Mouse (Mus musculus) kidney, adult 2 months (tissue): ENCODE results near the gene Olfr613. TPM values are rescaled to one million over a fixed set of nuclear protein-coding genes. Genes with fewer than 3 reads are reported as not detected.

Experiments
- DNase-seq: peaks from one replicate; pipeline ENCODE4 v3.0.0; 2021
- H3K27ac ChIP-seq: fragments of 200-500 bp; 2 replicates; pipeline ENCODE4 v1.5.1; 2012; ENCODE audit warnings: low read depth, low read length, control low read depth, inconsistent platforms; ENCODE audit not compliant: insufficient read depth
- H3K27me3 ChIP-seq: fragments of 200-500 bp; replicated peaks from 2 replicates; pipeline ENCODE4 v1.6.1; 2012; ENCODE audit warnings: mild to moderate bottlenecking, moderate library complexity, low read length, inconsistent platforms; ENCODE audit not compliant: control insufficient read depth, insufficient read depth
- H3K36me3 ChIP-seq: fragments of 200-500 bp; 2 replicates; pipeline ENCODE4 v1.6.1; 2012; ENCODE audit warnings: mild to moderate bottlenecking, moderate library complexity, low read length, inconsistent platforms; ENCODE audit not compliant: control insufficient read depth, insufficient read depth
- H3K4me1 ChIP-seq: fragments of 200-500 bp; 2 replicates; pipeline ENCODE4 v1.6.1; 2011; ENCODE audit warnings: low read length; ENCODE audit not compliant: control insufficient read depth, insufficient read depth
- H3K4me3 ChIP-seq: fragments of 200-500 bp; 2 replicates; pipeline ENCODE4 v1.5.1; 2011; ENCODE audit warnings: mild to moderate bottlenecking, low read depth, low read length, control low read depth; ENCODE audit not compliant: insufficient read depth
- CTCF ChIP-seq: fragments of 200-500 bp; conservative IDR thresholded peaks from 2 replicates; pipeline ENCODE4 v1.5.1; 2011; ENCODE audit warnings: low read depth, mild to moderate bottlenecking, control low read depth, low read length, moderate library complexity, mixed read lengths; ENCODE audit not compliant: insufficient read depth, insufficient read length
- POLR2A ChIP-seq: fragments of 200-500 bp; IDR thresholded peaks from one replicate; pipeline ENCODE4 v1.6.1; 2011; ENCODE audit warnings: low read depth, low read length, control low read depth
- WGBS: fragments of 180-500 bp; shearing (Covaris S2); methylation state at CpG from one replicate; pipeline ENCODE4 v1.1.7; 2018; 5-methylcytosine and 5-hydroxymethylcytosine counted together
- polyA plus RNA-seq: library from polyadenylated mRNA; depleted of rRNA; stranded (reverse); fragments of >200 nt; gene quantifications from 2 replicates; pipeline ENCODE4 v1.2.3, GENCODE M21; 2012; rRNA removed

Gene Olfr613
- polyA plus RNA-seq, 1 experiment, result not detected

- Histone ChIP-seq H3K27ac (no peak within 1 kb of the TSS), H3K4me3 (no peak within 1 kb of the TSS), H3K4me1 (no peaks in the 10 kb centered on the region), H3K27me3 (no peaks in the 10 kb centered on the region), H3K36me3 (no peaks in the 10 kb centered on the region)
- DNase-seq, result no peak
- no peak for TF ChIP-seq CTCF
- no peak for TF ChIP-seq POLR2A
- WGBS, result 44% methylated on average over 2 of the region's 2 CpGs
These were observed 41.9 kb downstream of the Olfr613 start, which contains the start of gene Olfr618 for GRCm38 (mm10) chr7:103589803-103590202. Gene Olfr618, plus strand, starts transcription at chr7:103590103.

GRCm38 (mm10) chr7:103600275-103600674 lies 52.4 kb downstream of the Olfr613 start, which contains the start of gene Olfr619:
Gene Olfr619, plus strand, starts transcription at chr7:103600575.
- no peak for DNase-seq
- Histone ChIP-seq H3K4me3 (no peak within 1 kb of the TSS), H3K36me3 (no peaks in the 10 kb centered on the region), H3K27me3 (no peaks in the 10 kb centered on the region), H3K27ac (no peak within 1 kb of the TSS), H3K4me1 (no peaks in the 10 kb centered on the region)
- no peak for TF ChIP-seq POLR2A
- no peak for TF ChIP-seq CTCF

Other genes starting within 250 kb of the Olfr613 start
- not detected in 2 replicates for gene Olfr596, start 242.4 kb upstream of the Olfr613 start, polyA plus RNA-seq
- not detected in 2 replicates for gene Olfr597, start 231.8 kb upstream of the Olfr613 start, polyA plus RNA-seq
- not detected in 2 replicates for gene Olfr598, start 224.5 kb upstream of the Olfr613 start, polyA plus RNA-seq
- not detected in 2 replicates for gene Olfr599, start 212.2 kb upstream of the Olfr613 start, polyA plus RNA-seq
- gene Olfr600, start 198.4 kb upstream of the Olfr613 start, polyA plus RNA-seq, result not detected in 2 replicates
- gene Olfr601, start 185.4 kb upstream of the Olfr613 start, polyA plus RNA-seq, result not detected in 2 replicates
- gene Olfr603, start 161.9 kb upstream of the Olfr613 start, polyA plus RNA-seq, result not detected in 2 replicates
- gene Usp17lc, start 133.0 kb upstream of the Olfr613 start, polyA plus RNA-seq, result not detected in 2 replicates
- not detected in 2 replicates for gene Olfr605, start 102.6 kb upstream of the Olfr613 start, polyA plus RNA-seq
- gene Olfr606, start 99.0 kb upstream of the Olfr613 start, polyA plus RNA-seq, result not detected in 2 replicates
- not detected in 2 replicates for gene Olfr607, start 83.9 kb upstream of the Olfr613 start, polyA plus RNA-seq
- not detected in 2 replicates for gene Olfr608, start 78.2 kb upstream of the Olfr613 start, polyA plus RNA-seq
- not detected in 2 replicates for gene Olfr609, start 50.0 kb upstream of the Olfr613 start, polyA plus RNA-seq
- gene Olfr610, start 36.0 kb upstream of the Olfr613 start, polyA plus RNA-seq, result not detected in 2 replicates
- gene Olfr611, start 27.2 kb upstream of the Olfr613 start, polyA plus RNA-seq, result not detected in 2 replicates
- gene Olfr612, start 5.4 kb upstream of the Olfr613 start, polyA plus RNA-seq, result not detected in 2 replicates
- not detected in 2 replicates for gene Olfr615, start 8.0 kb downstream of the Olfr613 start, polyA plus RNA-seq
- not detected in 2 replicates for gene Olfr616, start 21.1 kb downstream of the Olfr613 start, polyA plus RNA-seq
- not detected in 2 replicates for gene Olfr617, start 25.0 kb downstream of the Olfr613 start, polyA plus RNA-seq
- gene Olfr618, start 42.0 kb downstream of the Olfr613 start, polyA plus RNA-seq, result not detected in 2 replicates
- gene Olfr619, start 52.5 kb downstream of the Olfr613 start, polyA plus RNA-seq, result not detected in 2 replicates
- gene Olfr620, start 64.5 kb downstream of the Olfr613 start, polyA plus RNA-seq, result not detected in 2 replicates
- gene Olfr622, start 94.6 kb downstream of the Olfr613 start, polyA plus RNA-seq, result not detected in 2 replicates
- not detected in 2 replicates for gene Olfr623, start 115.6 kb downstream of the Olfr613 start, polyA plus RNA-seq
- gene Olfr624, start 123.1 kb downstream of the Olfr613 start, polyA plus RNA-seq, result not detected in 2 replicates
- gene Olfr625-ps1, start 134.6 kb downstream of the Olfr613 start, polyA plus RNA-seq, result not detected in 2 replicates
- not detected in 2 replicates for gene Olfr243, start 166.6 kb downstream of the Olfr613 start, polyA plus RNA-seq
- gene Olfr628, start 182.3 kb downstream of the Olfr613 start, polyA plus RNA-seq, result not detected in 2 replicates
- not detected in 2 replicates for gene Olfr629, start 196.9 kb downstream of the Olfr613 start, polyA plus RNA-seq
- not detected in 2 replicates for gene Olfr630, start 209.3 kb downstream of the Olfr613 start, polyA plus RNA-seq
- gene Olfr69, start 223.5 kb downstream of the Olfr613 start, polyA plus RNA-seq, result not detected in 2 replicates
- gene Olfr68, start 231.6 kb downstream of the Olfr613 start, polyA plus RNA-seq, result not detected in 2 replicates
- not detected in 2 replicates for gene Olfr67, start 243.7 kb downstream of the Olfr613 start, polyA plus RNA-seq